Mouse (Mus musculus) spleen, adult 18-20 months (tissue): ENCODE measurements around the gene Olfr19.
"Not testable (repeated sequence)": the region's sequence is repeated elsewhere in the genome, so short reads cannot be mapped to it uniquely, and the experiment has no call there.

Experiments
- DNase-seq, 2 experiments: peaks; one replicate each; pipeline ENCODE4 v3.0.0; 2022; ENCODE audit warnings: mixed read lengths in 2 of 2

Olfr19 gene

GRCm38 (mm10) chr16:16676305-16676704 lies at the start of gene Olfr19:
Gene Olfr19, minus strand, starts transcription at chr16:16676405.
- no peak for DNase-seq

- no peak for DNase-seq
Observed at GRCm38 (mm10) chr16:16684975-16685374, 8.8 kb upstream of the Olfr19 start.

GRCm38 (mm10) chr16:16684053-16684452 lies 7.8 kb upstream of the Olfr19 start:
- DNase-seq: no peak

DNA sequence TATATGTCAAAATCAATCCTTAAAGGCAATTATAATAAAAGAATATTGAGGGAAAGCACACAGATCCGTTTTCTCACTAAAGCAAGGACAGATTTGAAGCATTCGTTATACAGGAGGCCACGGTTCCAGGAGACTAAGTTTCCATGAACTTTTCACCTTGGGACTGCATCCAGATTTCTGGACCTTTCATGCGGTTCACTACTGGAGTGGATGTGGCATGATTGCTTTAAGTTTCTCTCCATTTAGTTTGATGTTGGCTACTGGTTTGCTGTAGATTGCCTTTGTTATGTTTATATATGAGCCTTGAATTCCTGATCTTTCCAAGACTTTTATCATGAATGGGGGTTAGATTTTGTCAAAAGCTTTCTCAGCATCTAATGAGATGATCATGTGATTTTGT lies 11.2 kb downstream of the Olfr19 start:
- no peak for DNase-seq

GRCm38 (mm10) chr16:16664516-16664915 lies 11.7 kb downstream of the Olfr19 start:
- DNase-seq: not testable (repeated sequence)

GRCm38 (mm10) chr16:16645148-16645547 lies 31.1 kb downstream of the Olfr19 start:
- DNase-seq: no peak

DNA sequence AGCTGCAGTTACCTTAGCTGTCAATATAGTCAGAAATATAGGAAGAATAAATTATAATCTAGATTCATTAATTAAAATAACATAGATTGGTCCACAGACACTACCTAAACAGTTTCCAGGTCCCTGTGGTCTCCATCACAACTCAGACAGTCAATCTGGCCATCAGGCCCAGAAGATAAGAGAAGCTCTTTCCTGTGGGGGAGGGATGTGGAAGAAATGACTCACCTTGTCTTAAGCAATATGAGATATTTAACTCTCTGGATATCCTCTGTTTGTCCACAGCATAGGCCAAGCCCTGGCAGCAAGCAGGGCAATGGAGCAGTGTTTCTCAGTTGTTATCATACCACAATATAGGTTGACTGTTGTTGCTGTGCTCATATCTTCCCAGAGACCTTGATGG lies 42.5 kb downstream of the Olfr19 start:
- no peak for DNase-seq
